Mouse (Mus musculus) megakaryocyte, embryonic 14.5 days (primary cell): ENCODE results near the gene Rraga. TPM values are rescaled to one million over a fixed set of nuclear protein-coding genes. Genes with fewer than 3 reads are reported as not detected.
"Not testable (repeated sequence)": the region's sequence is repeated elsewhere in the genome, so short reads cannot be mapped to it uniquely, and the experiment has no call there.

Experiments
- H3K27me3 ChIP-seq: replicated peaks from 2 replicates; pipeline ENCODE3; 2012; ENCODE audit warnings: inconsistent platforms
- H3K36me3 ChIP-seq: replicated peaks from 2 replicates; pipeline ENCODE3; 2012; ENCODE audit warnings: low read length, inconsistent platforms, mixed read lengths
- H3K4me1 ChIP-seq: 2 replicates; pipeline ENCODE4 v1.6.1; 2012; ENCODE audit warnings: inconsistent platforms
- H3K4me3 ChIP-seq: replicated peaks from 2 replicates; pipeline ENCODE3; 2012; ENCODE audit warnings: moderate library complexity, mild to moderate bottlenecking, inconsistent platforms
- H3K9me3 ChIP-seq: 2 replicates; pipeline ENCODE4 v1.6.1; 2012; ENCODE audit warnings: inconsistent platforms
- FLI1 ChIP-seq: IDR thresholded peaks from 2 replicates; pipeline ENCODE4 v1.6.1; 2012; ENCODE audit warnings: low read length, inconsistent platforms, mixed read lengths
- GATA1 ChIP-seq: IDR thresholded peaks from 3 replicates; pipeline ENCODE4 v1.6.1; 2012; ENCODE audit warnings: mixed read lengths, low read length, inconsistent platforms, borderline replicate concordance
- polyA plus RNA-seq: library from polyadenylated mRNA; stranded (reverse); fragments of >175 nt; gene quantifications from 2 replicates; pipeline ENCODE4 v1.2.3, GENCODE M21; 2012; ENCODE audit warnings: low replicate concordance; ENCODE audit not compliant: insufficient read depth

Gene Rraga
- polyA plus RNA-seq, 1 experiment = 76.9 TPM

DNA sequence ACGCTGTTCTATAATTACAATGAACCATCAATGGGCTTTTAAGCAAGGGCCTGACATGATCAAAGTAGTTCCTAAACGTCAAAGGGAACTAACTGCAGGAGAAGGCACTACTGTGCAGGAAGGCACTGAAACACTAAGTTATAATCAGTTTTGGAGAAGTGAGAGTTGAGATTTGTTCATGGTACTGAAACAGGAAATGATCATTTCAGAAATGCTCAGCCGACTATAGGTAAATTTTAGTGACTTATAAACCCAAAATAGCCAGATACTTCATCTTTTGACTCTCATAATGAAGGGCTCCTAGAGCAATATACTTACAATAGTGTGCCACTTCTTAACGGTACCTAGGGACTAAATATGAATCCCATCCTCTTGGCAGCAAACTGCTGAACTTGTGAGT is 4.6 kb downstream of the Rraga start:
- H3K9me3 ChIP-seq = no peaks in the 10 kb centered on the region
- TF ChIP-seq FLI1 = no peak
- TF ChIP-seq GATA1 = no peak

DNA sequence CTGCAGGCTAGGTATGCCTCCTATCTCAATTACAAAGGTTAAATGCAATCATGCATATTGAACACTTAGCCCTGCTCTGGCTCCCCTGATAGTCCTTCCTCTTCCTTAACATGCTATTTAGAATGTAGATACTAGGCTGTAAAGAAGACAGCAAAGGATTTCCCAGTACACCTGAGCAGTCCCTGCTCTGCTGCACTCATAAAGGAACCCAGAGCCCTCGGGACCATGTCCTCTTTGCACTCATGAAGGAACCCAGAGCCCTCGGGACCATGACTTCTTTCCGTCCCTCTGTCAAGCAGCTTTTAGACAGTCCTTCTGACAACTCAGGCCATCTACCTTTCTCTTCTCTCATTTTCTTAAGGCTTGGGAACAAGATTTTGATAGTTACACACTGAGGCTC is 5.1 kb downstream of the Rraga start:
- Histone ChIP-seq H3K9me3 (no peaks in the 10 kb centered on the region), H3K4me1 (peaks cover 24% of the 10 kb centered on the region), H3K4me3 (no peak overlapping the region), H3K27me3 (no peaks in the 10 kb centered on the region), H3K36me3 (peaks cover 76% of the 10 kb centered on the region)
- TF ChIP-seq GATA1 (no peak), FLI1 (no peak)

More for the DNA sequence above, 4.6 kb downstream of the Rraga start:
- Histone ChIP-seq H3K4me1 (peaks cover 26% of the 10 kb centered on the region), H3K4me3 (no peak overlapping the region), H3K27me3 (no peaks in the 10 kb centered on the region), H3K36me3 (peaks cover 70% of the 10 kb centered on the region)

DNA sequence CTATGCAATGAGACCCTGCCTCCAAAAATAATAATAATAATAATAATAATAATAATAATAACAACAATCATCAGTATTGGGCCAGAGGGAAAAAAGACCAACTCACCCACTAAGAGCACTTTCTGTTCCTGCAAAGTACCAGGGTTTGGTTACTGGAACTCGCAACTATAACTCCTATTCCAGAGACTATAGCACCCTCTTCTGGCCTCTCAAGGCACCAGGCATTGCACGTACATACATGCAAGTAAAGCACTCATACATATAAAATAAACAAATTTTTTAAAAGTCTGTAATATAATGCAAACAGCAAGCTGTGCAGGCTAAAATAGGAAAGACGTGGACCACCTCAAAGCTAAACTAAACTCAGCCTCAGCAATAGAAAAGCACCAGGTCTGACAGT is 12.8 kb downstream of the Rraga start:
- peaks cover 85% of the 10 kb centered on the region for H3K36me3 ChIP-seq
- H3K4me3 ChIP-seq = no peak overlapping the region

DNA sequence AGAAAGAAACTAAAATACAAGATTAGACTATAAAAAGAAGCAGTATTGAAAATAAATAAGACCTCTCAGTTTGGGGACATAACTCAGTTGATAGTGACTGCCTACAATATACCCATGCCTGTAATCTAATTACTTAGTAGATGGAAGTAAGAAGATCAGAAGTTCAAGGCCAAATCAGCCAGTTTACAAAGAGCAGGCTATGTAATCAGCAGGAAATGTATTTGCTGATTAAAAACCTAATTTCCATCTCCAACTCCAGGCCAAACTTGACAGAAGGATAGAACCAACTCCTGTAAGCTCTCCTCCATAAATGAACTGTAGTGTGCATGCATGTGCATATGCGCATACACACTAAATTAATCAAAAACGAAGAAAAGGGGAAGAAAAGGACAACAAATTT is 15.8 kb downstream of the Rraga start:
- peaks cover 78% of the 10 kb centered on the region for H3K36me3 ChIP-seq
- H3K4me3 ChIP-seq = no peak overlapping the region
- TF ChIP-seq FLI1 (no peak), GATA1 (no peak)

More for the DNA sequence above, 12.8 kb downstream of the Rraga start:
- no peaks in the 10 kb centered on the region for H3K27me3 ChIP-seq
- no peak for TF ChIP-seq FLI1
- H3K9me3 ChIP-seq = no peaks in the 10 kb centered on the region
- peaks cover 8% of the 10 kb centered on the region for H3K4me1 ChIP-seq

DNA sequence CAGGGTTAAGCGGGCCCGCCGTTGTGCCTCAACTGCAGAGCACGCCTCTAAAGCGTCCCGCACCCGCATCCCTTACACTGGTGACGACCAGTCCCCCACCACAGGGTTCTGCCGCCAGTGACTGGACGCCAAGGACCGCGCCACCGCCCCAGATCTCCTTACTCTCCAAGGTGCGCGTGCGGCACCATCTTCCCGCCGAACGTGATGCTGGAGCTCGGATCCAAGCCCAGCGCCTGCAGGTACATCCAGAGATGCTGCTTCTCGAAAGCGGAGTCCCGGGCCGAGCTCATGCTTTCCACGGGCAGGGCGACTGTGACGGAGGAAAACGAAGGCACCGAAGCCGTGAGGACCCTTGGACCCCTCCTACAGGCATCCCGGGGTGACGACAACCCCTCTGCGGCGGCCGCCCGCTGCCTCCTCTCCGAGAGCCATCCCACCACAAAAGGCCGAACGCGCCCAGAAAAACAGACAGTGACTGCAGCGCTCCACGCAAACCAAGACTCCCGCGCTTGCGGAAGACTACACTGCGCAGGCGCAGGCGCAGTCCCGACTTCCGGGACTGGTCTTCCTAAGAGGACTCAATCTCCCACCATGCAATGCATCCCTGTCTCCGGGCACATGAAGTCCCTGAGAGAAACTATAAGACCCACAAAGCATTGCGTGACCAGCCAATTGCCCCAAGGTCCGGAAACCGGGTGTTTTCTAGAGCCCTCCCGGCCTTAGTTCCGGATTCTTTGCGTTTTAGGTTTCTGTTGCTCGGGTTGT is 36.2 kb downstream of the Rraga start, which contains the start of gene Haus6:
Gene Haus6, minus strand, starts transcription at position 532 of the 765 bp plus-strand sequence.
- Histone ChIP-seq H3K9me3 (no peaks in the 10 kb centered on the region), H3K4me3 (peak within 1 kb of the TSS; percentile 100), H3K27me3 (no peaks in the 10 kb centered on the region), H3K4me1 (peaks cover 26% of the 10 kb centered on the region), H3K36me3 (peaks cover 16% of the 10 kb centered on the region)
- TF ChIP-seq FLI1 = peak; percentile 76; the same call in 1 of the 2 replicates
- no peak for TF ChIP-seq GATA1

More for the DNA sequence above, 15.8 kb downstream of the Rraga start:
- Histone ChIP-seq H3K27me3 (no peaks in the 10 kb centered on the region), H3K9me3 (no peaks in the 10 kb centered on the region), H3K4me1 (peaks cover 8% of the 10 kb centered on the region)

DNA sequence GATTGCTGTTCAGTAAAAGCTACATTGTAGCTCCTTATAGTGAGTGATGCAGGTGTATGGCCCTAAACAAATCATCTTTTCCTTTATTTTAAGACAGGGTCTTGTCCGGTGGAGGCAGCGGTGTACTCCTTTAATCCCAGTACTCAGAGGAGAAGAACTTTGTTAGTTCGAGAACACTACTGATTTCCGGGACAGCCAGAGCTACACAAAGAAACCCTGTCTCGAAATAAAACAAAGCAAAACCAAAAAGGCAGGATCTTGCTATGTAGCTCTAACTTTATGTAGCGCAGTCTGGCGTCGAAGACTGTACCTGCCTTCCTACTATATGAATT is 36.8 kb downstream of the Rraga start:
- TF ChIP-seq GATA1 (no peak), FLI1 (no peak)
- Histone ChIP-seq H3K4me3 (peak overlapping the region; percentile 100), H3K27me3 (no peaks in the 10 kb centered on the region), H3K9me3 (no peaks in the 10 kb centered on the region), H3K4me1 (peaks cover 26% of the 10 kb centered on the region), H3K36me3 (peaks cover 10% of the 10 kb centered on the region)

DNA sequence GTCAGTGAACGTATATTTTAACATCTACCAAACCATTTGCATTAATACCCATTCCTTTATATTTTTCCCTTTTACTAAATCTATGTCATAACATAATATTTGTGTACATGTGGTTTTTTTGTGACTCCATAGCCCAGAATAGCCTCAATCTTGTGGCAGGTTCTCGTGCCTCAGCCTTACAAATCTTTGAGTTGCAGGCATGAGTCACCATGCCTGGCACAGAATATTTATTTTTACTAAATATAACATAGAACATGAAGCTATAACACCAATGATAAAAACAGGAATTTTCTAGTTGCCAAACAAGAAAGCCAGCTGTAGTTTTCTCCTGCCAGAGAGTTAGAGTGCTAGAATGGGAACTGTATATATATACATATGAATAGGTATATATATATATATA is 45.0 kb downstream of the Rraga start:
- no peaks in the 10 kb centered on the region for H3K36me3 ChIP-seq
- no peak overlapping the region for H3K4me3 ChIP-seq
- H3K4me1 ChIP-seq = no peaks in the 10 kb centered on the region; the same call in 1 of the 2 replicates
- H3K27me3 ChIP-seq = no peaks in the 10 kb centered on the region
- no peaks in the 10 kb centered on the region for H3K9me3 ChIP-seq
- TF ChIP-seq GATA1 (no peak), FLI1 (no peak)

DNA sequence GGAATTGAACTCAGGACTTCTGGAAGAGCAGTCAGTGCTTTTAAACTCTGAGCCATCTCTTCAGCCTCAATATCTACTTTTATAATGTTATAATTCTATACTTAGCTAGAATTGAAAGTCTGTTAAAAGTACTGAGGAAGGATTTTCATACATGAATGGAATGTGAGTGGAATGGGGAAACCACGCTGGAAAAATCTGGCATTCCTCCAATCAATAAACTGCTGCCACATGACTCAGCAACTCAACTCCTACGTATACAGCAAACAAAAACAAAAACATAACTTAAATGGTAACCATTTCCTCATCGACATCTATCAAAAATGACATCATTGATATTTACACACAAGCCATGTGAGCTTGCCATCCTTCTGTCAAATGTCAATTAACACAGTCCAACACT is 46.6 kb downstream of the Rraga start:
- TF ChIP-seq FLI1 (no peak), GATA1 (no peak)
- peaks cover 3% of the 10 kb centered on the region for H3K27me3 ChIP-seq
- H3K9me3 ChIP-seq = no peaks in the 10 kb centered on the region
- H3K4me3 ChIP-seq = no peak overlapping the region
- no peaks in the 10 kb centered on the region for H3K36me3 ChIP-seq
- no peaks in the 10 kb centered on the region; the same call in 1 of the 2 replicates for H3K4me1 ChIP-seq

DNA sequence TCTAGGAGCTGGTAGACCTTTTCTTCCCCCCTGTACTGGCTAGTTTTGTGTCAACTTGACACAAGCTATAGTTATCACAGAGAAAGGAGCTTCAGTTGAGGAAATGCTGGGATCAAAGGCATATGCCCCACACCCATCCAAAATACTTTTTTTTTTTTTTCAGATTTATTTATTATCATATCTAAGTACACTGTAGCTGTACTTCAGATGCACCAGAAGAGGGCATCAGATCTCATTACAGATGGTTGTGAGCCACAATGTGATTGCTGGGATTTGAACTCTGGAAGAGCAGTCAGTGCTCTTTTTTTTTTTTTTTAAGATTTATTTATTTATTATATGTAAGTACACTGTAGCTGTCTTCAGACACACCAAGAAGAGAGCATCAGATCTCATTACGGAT is 47.1 kb downstream of the Rraga start:
- not testable (repeated sequence) for H3K4me1 ChIP-seq, H3K9me3 ChIP-seq, H3K27me3 ChIP-seq, H3K36me3 ChIP-seq, H3K4me3 ChIP-seq

DNA sequence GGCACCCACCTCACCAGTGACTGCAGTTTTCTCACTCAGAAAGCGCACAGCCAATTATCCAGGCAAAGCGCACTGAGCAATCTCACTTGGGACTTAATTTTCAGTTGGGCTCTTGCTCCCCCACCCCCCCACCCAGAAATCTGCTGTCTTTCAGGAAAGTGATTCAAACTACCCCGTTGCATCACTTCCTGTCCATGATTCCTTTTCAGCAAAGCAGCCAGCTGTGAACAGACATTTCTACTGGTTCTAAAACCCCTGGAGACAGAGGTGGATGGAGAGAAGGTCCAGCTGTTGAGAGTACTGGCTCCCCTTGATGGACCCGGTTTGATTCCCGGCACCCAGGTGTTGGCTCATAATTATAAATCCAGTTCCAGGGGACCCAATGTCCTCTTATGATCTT is 50.0 kb downstream of the Rraga start:
- TF ChIP-seq GATA1 (no peak), FLI1 (no peak)
- Histone ChIP-seq H3K9me3 (peaks cover 4% of the 10 kb centered on the region), H3K36me3 (no peaks in the 10 kb centered on the region), H3K4me1 (no peaks in the 10 kb centered on the region; the same call in 1 of the 2 replicates), H3K4me3 (no peak overlapping the region), H3K27me3 (peaks cover 3% of the 10 kb centered on the region)

DNA sequence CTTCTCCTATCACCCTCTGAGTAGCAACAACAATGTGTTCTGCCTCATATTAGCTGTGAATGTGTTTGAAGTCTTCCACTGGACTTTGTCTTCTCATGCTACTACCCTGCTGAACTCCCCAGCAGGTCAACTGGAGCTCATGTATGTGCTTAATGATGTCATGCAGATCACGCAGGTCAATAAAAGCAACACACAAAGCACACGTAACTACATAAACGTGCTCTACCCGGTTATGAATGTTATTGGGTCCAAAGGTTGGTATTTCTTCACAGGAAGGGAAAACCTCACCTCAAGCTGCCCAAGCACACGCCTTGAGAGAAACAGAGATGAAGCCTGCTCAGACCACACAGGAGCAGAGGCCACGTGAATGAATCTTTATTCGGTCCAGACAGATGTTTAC is 51.0 kb downstream of the Rraga start:
- not testable (repeated sequence) for H3K27me3 ChIP-seq, H3K9me3 ChIP-seq, H3K4me1 ChIP-seq, H3K36me3 ChIP-seq, H3K4me3 ChIP-seq

Other genes with a start within 250 kb of the Rraga start
- not detected in 2 replicates for gene Saxo1, start 17.3 kb upstream of the Rraga start, polyA plus RNA-seq
- 1.0 and 5.8 TPM in 2 replicates for gene Haus6, start 36.4 kb downstream of the Rraga start, polyA plus RNA-seq
- 6.3 and 32.6 TPM in 2 replicates for gene Plin2, start 94.4 kb downstream of the Rraga start, polyA plus RNA-seq
- 0.73 and 0.88 TPM in 2 replicates for gene Dennd4c, start 172.9 kb downstream of the Rraga start, polyA plus RNA-seq